Mouse (Mus musculus): ENCODE measurements around the gene Eif3g.

The Eif3g gene

GRCm38 (mm10) chr9:20857131-20857530 lies 41.3 kb downstream of the Eif3g start:
- 32% methylated on average over 6 of the region's 6 CpGs for WGBS

DNA sequence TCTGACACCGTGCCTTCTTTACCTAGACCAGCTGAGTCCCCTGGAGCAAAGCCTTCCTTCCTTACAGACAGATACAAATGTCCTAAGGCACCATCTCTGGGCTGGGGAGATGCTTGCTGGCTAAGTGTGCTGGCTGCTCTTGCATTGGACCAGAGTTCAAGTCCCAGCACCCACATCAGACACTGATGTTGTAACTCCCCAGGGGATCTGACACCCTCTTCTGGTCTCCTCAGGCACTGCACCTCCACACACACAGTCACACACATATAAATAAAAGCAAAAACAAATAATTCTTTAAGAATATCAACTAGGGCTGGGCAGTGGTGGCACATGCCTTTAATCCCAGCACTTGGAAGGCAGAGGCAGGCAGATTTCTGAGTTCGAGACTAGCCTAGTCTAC lies 48.2 kb downstream of the Eif3g start:
- WGBS: 89% methylated on average over 2 of the region's 2 CpGs
